Mouse (Mus musculus): ENCODE measurements around the gene Hs2st1. TPM values are rescaled to one million over a fixed set of nuclear protein-coding genes. Genes with fewer than 3 reads are reported as not detected.

Gene Hs2st1
- polyA plus RNA-seq, 1 experiment from 2014 or later = 7.2 TPM

DNA sequence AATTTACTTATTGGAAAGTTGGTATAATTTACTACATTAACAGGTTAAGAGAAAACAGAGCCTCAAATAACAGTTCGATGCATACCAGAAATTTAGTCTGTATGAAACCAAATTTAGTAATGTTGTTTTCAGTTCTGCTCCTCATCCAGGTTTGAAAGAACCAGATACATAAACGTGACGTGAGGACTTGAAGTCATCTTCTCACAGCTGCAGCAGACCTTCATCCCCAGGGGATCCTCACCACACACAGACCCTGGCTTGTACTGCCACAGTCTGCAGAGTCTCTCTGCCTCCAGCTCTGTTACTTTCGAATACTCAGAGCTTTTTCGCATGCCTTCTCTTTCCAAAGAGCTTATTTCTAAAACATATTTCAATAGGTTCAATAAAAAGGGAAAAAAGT, 89.4 kb downstream of the Hs2st1 start:
- no peaks in the 10 kb centered on the region for H3K36me3 ChIP-seq (ENCODE audit: control insufficient read depth, insufficient read depth, low read length)
- no peak overlapping the region for H3K27ac ChIP-seq (ENCODE audit: low read depth, low read length)
- H3K4me2 ChIP-seq = no peak overlapping the region
- 83% methylated on average over 5 of the region's 5 CpGs for WGBS
- no peaks in the 10 kb centered on the region for H3K4me1 ChIP-seq (replicated peaks; ENCODE audit: control insufficient read depth, insufficient read depth, low read length)
- no peaks in the 10 kb centered on the region for H3K27me3 ChIP-seq (replicated peaks; ENCODE audit: control insufficient read depth, insufficient read depth, low read length)
- no peak for ATAC-seq (replicated peaks; ENCODE audit: low FRiP score)
- H3K9me3 ChIP-seq (ENCODE audit: control insufficient read depth, low read length) = no peaks in the 10 kb centered on the region
- no peak for DNase-seq (ENCODE audit: low spot score)
- H3K9ac ChIP-seq (ENCODE audit: low read depth, low read length) = no peak overlapping the region
- no peak overlapping the region for H3K4me3 ChIP-seq (ENCODE audit: low read depth, low read length)

DNA sequence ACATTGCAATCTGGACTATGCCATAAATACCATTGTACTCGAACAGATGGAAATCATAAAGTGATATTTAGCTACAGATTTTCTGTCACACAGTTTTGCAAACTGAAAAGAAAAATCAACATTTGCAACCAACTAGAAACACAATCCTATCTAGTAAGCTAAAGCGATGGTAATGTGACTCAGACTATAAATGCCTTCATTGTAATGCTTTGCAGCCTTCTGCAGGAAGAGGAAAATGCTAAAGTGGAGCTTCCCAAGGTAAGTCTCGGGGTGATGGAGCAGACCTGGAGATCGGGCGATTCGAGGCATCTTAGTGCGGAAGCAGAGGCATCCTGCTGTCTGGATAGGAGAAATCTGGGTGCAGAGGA, 91.6 kb downstream of the Hs2st1 start:
- DNase-seq (ENCODE audit: low spot score) (no peak), ATAC-seq (replicated peaks; ENCODE audit: low FRiP score) (no peak)
- Histone ChIP-seq H3K4me2 (no peak overlapping the region), H3K4me3 (ENCODE audit: low read depth, low read length) (no peak overlapping the region), H3K27me3 (replicated peaks; ENCODE audit: control insufficient read depth, insufficient read depth, low read length) (no peaks in the 10 kb centered on the region), H3K9me3 (ENCODE audit: control insufficient read depth, low read length) (no peaks in the 10 kb centered on the region), H3K4me1 (replicated peaks; ENCODE audit: control insufficient read depth, insufficient read depth, low read length) (no peaks in the 10 kb centered on the region), H3K9ac (ENCODE audit: low read depth, low read length) (no peak overlapping the region), H3K27ac (ENCODE audit: low read depth, low read length) (no peak overlapping the region), H3K36me3 (ENCODE audit: control insufficient read depth, insufficient read depth, low read length) (no peaks in the 10 kb centered on the region)
- WGBS = 89% methylated on average over 7 of the region's 7 CpGs

DNA sequence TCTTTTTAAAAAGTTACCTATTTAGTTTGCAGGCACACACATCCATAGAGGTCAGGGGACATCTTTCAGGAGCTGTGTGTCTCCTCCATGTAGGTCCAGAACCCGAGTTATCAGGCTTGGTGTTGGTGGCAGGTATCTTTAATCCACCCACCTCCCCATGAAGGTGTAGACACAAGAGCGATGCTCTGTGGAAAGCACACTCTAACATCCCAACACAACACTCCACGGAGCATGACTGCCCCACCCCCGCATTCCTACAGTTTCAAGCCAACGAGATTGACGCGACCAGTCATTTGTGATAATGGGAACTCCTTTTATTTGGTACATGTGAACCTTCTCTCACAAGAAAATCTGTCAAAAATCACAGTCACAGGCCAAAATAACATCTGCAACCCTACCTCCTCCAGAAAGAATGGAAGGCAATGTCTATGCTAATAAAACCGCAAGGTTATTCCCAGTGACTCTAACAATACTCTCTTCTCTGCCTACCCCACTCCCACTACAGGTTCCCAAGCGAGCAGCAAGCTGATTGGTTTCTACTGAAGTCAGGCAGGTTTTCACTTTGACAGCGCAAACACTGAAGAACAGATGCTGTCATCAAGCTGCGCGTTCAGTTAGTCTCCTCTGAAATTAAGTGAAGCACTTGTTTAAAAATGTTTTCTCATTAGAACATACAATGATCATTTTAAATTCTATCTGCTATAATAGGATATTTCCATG, 92.1 kb downstream of the Hs2st1 start:
- Histone ChIP-seq H3K4me1 (replicated peaks; ENCODE audit: control insufficient read depth, insufficient read depth, low read length) (no peaks in the 10 kb centered on the region), H3K4me2 (no peak overlapping the region), H3K9me3 (ENCODE audit: control insufficient read depth, low read length) (no peaks in the 10 kb centered on the region), H3K9ac (ENCODE audit: low read depth, low read length) (no peak overlapping the region), H3K27ac (ENCODE audit: low read depth, low read length) (no peak overlapping the region), H3K27me3 (replicated peaks; ENCODE audit: control insufficient read depth, insufficient read depth, low read length) (no peaks in the 10 kb centered on the region), H3K36me3 (ENCODE audit: control insufficient read depth, insufficient read depth, low read length) (no peaks in the 10 kb centered on the region), H3K4me3 (ENCODE audit: low read depth, low read length) (no peak overlapping the region)
- ATAC-seq (replicated peaks; ENCODE audit: low FRiP score) = no peak
- 91% methylated on average over 12 of the region's 12 CpGs for WGBS
- no peak for DNase-seq (ENCODE audit: low spot score)

DNA sequence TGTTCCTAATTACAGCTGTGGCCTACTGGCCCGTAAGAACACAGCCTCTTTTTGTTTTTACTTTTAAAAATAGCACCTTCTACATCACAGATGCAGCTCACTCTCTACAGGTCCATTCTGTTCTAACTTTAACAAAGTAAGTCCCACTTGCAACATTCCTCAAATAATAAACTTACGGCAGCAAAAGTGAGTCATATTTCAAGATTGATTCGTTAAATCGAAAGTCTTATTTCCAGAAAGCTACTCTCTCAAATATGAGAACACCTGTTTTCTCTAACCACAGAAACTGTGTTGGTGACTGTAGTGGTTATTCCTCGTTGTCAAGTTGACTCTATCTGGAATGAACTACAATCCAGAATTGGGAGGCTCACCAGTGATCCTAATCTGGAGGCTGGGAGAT, 94.1 kb downstream of the Hs2st1 start:
- no peak overlapping the region for H3K4me2 ChIP-seq
- H3K9ac ChIP-seq (ENCODE audit: low read depth, low read length) = no peak overlapping the region
- no peaks in the 10 kb centered on the region for H3K27me3 ChIP-seq (replicated peaks; ENCODE audit: control insufficient read depth, insufficient read depth, low read length)
- H3K36me3 ChIP-seq (ENCODE audit: control insufficient read depth, insufficient read depth, low read length) = no peaks in the 10 kb centered on the region
- no peaks in the 10 kb centered on the region for H3K9me3 ChIP-seq (ENCODE audit: control insufficient read depth, low read length)
- 89% methylated on average over 5 of the region's 5 CpGs for WGBS
- H3K27ac ChIP-seq (ENCODE audit: low read depth, low read length) = no peak overlapping the region
- H3K4me1 ChIP-seq (replicated peaks; ENCODE audit: control insufficient read depth, insufficient read depth, low read length) = no peaks in the 10 kb centered on the region
- DNase-seq (ENCODE audit: low spot score) = no peak
- H3K4me3 ChIP-seq (ENCODE audit: low read depth, low read length) = no peak overlapping the region
- ATAC-seq (replicated peaks; ENCODE audit: low FRiP score) = no peak

DNA sequence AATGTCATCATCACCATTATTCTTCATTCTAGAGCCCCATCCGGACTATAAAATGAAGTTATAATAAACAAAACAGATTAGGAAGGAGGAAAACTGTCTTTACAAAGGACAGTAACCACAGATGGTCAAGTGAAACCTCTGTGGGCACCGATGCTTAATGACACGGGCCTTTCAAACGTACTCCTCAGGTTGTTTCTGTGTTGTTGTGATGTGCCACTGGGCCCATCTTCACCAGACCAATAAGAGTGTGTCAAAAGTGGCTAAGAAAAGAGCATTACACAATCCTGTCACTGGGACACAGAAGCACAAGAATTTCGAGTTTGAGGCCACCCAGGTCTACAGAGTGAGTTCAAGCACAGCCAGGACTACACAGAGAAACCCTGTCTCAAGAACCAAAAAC, 95.3 kb downstream of the Hs2st1 start:
- no peak overlapping the region for H3K9ac ChIP-seq (ENCODE audit: low read depth, low read length)
- H3K36me3 ChIP-seq (ENCODE audit: control insufficient read depth, insufficient read depth, low read length) = no peaks in the 10 kb centered on the region
- no peaks in the 10 kb centered on the region for H3K27me3 ChIP-seq (replicated peaks; ENCODE audit: control insufficient read depth, insufficient read depth, low read length)
- 73% methylated on average over 5 of the region's 5 CpGs for WGBS
- H3K4me3 ChIP-seq (ENCODE audit: low read depth, low read length) = no peak overlapping the region
- no peak overlapping the region for H3K4me2 ChIP-seq
- no peaks in the 10 kb centered on the region for H3K9me3 ChIP-seq (ENCODE audit: control insufficient read depth, low read length)
- H3K27ac ChIP-seq (ENCODE audit: low read depth, low read length) = no peak overlapping the region
- no peak for DNase-seq (ENCODE audit: low spot score)
- H3K4me1 ChIP-seq (replicated peaks; ENCODE audit: control insufficient read depth, insufficient read depth, low read length) = no peaks in the 10 kb centered on the region
- ATAC-seq (replicated peaks; ENCODE audit: low FRiP score) = no peak

DNA sequence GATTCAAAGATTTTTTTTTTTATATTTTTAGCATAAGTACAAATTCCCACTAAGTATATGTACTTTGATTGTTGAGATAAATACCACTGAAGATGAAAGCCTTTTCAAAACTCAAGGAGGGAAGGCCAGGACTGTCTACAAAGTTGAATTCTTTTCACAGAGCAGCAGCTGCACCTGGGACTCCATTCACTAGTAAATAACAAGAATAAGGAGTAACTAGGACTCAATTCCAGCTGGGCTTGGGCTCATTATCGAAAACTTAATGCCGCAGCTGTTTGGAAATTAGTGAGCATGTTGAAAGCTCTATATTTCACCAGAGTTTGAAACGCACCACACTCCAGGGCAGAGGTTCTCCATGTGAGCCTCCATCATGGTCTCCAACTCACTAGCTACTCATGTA, 98.0 kb downstream of the Hs2st1 start:
- ATAC-seq (replicated peaks; ENCODE audit: low FRiP score) = no peak
- 91% methylated on average over 3 of the region's 3 CpGs for WGBS
- no peak for DNase-seq (ENCODE audit: low spot score)
- Histone ChIP-seq H3K9me3 (ENCODE audit: control insufficient read depth, low read length) (no peaks in the 10 kb centered on the region), H3K27ac (ENCODE audit: low read depth, low read length) (no peak overlapping the region), H3K27me3 (replicated peaks; ENCODE audit: control insufficient read depth, insufficient read depth, low read length) (no peaks in the 10 kb centered on the region), H3K9ac (ENCODE audit: low read depth, low read length) (no peak overlapping the region), H3K4me1 (replicated peaks; ENCODE audit: control insufficient read depth, insufficient read depth, low read length) (no peaks in the 10 kb centered on the region), H3K4me2 (no peak overlapping the region), H3K36me3 (ENCODE audit: control insufficient read depth, insufficient read depth, low read length) (no peaks in the 10 kb centered on the region), H3K4me3 (ENCODE audit: low read depth, low read length) (no peak overlapping the region)

DNA sequence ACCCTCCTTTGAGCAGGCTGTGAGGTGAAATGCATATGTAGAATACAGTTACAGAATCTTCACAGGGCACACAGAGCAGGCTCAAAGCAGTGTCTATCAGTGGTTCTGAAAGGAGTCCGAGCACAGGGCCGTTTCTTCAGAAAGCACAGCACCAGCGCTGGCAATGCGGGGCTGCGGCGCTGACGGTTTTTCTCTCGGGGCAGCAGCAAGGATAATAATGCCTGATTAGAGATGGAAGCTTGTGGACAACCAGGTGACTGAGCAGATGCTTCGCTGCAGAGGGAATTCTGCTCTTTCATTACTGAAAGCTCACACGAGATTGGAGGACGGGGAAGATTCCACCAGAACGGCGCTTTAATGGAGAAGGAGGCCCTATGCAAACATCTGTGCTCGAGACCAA, 99.1 kb downstream of the Hs2st1 start:
- WGBS = 76% methylated on average over 14 of the region's 14 CpGs
- no peak overlapping the region for H3K4me2 ChIP-seq
- H3K27me3 ChIP-seq (replicated peaks; ENCODE audit: control insufficient read depth, insufficient read depth, low read length) = no peaks in the 10 kb centered on the region
- no peaks in the 10 kb centered on the region for H3K36me3 ChIP-seq (ENCODE audit: control insufficient read depth, insufficient read depth, low read length)
- no peak overlapping the region for H3K27ac ChIP-seq (ENCODE audit: low read depth, low read length)
- H3K9ac ChIP-seq (ENCODE audit: low read depth, low read length) = no peak overlapping the region
- DNase-seq (ENCODE audit: low spot score) (no peak), ATAC-seq (replicated peaks; ENCODE audit: low FRiP score) (no peak)
- no peaks in the 10 kb centered on the region for H3K9me3 ChIP-seq (ENCODE audit: control insufficient read depth, low read length)
- no peak overlapping the region for H3K4me3 ChIP-seq (ENCODE audit: low read depth, low read length)
- H3K4me1 ChIP-seq (replicated peaks; ENCODE audit: control insufficient read depth, insufficient read depth, low read length) = no peaks in the 10 kb centered on the region; the same call in 1 of the 2 replicates

DNA sequence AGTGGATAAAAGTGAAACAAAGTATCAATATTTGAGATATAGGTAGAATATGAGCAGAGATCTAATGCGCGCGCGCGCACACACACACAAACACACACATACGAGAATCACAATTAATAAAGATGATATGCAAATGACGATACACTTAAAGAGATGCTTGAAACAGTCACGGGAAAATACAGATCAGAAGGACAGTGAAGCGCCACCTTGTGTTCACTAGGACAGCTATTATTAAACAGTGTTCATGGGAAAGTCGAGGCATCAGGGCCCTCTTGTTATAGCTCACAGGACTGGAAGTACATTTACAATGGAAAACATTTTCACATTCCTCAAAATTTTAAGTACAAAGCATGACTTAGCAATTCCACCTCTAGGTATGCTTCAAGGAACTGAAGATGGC, 102.5 kb downstream of the Hs2st1 start:
- Histone ChIP-seq H3K36me3 (ENCODE audit: control insufficient read depth, insufficient read depth, low read length) (no peaks in the 10 kb centered on the region; the same call in 1 of the 2 replicates), H3K4me3 (ENCODE audit: low read depth, low read length) (no peak overlapping the region), H3K27me3 (replicated peaks; ENCODE audit: control insufficient read depth, insufficient read depth, low read length) (no peaks in the 10 kb centered on the region), H3K4me2 (no peak overlapping the region), H3K9me3 (ENCODE audit: control insufficient read depth, low read length) (no peaks in the 10 kb centered on the region), H3K27ac (ENCODE audit: low read depth, low read length) (no peak overlapping the region), H3K4me1 (replicated peaks; ENCODE audit: control insufficient read depth, insufficient read depth, low read length) (no peaks in the 10 kb centered on the region; the same call in 1 of the 2 replicates), H3K9ac (ENCODE audit: low read depth, low read length) (no peak overlapping the region)
- DNase-seq (ENCODE audit: low spot score) (no peak), ATAC-seq (replicated peaks; ENCODE audit: low FRiP score) (peak; percentile 45; the same call in 1 of the 2 replicates)
- 69% methylated on average over 10 of the region's 10 CpGs for WGBS

DNA sequence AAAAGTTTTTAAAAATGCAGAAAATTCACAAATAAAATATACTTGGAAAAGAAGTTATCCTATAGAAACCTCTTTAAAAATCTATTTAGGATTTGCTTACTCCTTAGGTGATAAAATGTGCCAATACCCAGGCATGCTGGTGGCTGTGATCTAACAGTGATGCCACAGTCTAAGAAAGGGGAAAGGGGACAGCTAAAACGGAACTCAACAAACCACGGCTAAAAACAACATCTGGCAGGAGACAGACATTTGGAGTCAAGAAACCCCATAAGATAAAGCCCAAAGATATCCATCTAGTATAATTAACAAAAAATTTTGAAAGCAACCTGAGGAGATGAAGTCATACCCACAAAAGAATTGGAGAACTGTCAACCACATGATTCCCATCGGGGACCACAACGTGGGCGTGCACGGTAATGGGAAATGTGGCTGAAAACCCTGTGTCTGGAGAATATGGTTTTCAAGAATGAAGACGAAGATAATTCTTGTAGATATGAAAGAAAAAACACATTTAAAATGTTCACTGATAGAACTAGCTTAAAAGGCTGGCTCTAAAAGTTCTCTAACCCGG, 103.8 kb downstream of the Hs2st1 start:
- WGBS = 76% methylated on average over 8 of the region's 8 CpGs
- Histone ChIP-seq H3K4me2 (no peak overlapping the region), H3K27me3 (replicated peaks; ENCODE audit: control insufficient read depth, insufficient read depth, low read length) (no peaks in the 10 kb centered on the region), H3K4me1 (replicated peaks; ENCODE audit: control insufficient read depth, insufficient read depth, low read length) (no peaks in the 10 kb centered on the region; the same call in 1 of the 2 replicates), H3K4me3 (ENCODE audit: low read depth, low read length) (no peak overlapping the region), H3K9me3 (ENCODE audit: control insufficient read depth, low read length) (no peaks in the 10 kb centered on the region), H3K36me3 (ENCODE audit: control insufficient read depth, insufficient read depth, low read length) (no peaks in the 10 kb centered on the region; the same call in 1 of the 2 replicates), H3K9ac (ENCODE audit: low read depth, low read length) (no peak overlapping the region), H3K27ac (ENCODE audit: low read depth, low read length) (no peak overlapping the region)
- no peak for DNase-seq (ENCODE audit: low spot score)
- no peak for ATAC-seq (replicated peaks; ENCODE audit: low FRiP score)
